19 mouse cellular contexts compared by ENCODE assay signal in the genomic region with DNA sequence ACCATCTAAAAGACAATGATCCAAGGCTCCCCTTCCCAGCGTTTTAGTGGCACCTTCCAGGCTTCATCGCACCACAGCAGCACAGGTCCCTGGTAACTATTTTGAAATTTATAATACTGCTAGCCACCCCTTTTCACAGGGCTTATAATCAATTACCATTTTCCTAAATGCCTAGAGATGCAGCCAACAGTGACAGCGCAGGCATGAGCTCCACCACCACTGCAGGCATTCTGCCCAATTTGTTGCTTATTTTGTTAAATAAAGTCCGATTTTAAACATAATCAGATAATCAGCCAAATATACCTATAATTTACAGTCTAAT. TPM values are rescaled to one million over a fixed set of nuclear protein-coding genes. Genes with fewer than 3 reads are reported as not detected.
DNase-seq lines count a peak whose midpoint lies in the region; ATAC-seq and TF ChIP-seq lines count a peak whose summit lies in the region.
"Had no signal": no experiment of that assay in that cellular context is flagged by ENCODE, and none has a peak within 500 bp of the region (broad histone marks: within the 10 kb centered on the region; RNA-seq: fewer than 3 reads in every experiment).

No protein-coding gene starts in this region.

- no peaks in the 10 kb centered on the region for H3K9me3 ChIP-seq in lung, embryonic 14.5 days (ENCODE audit: low read depth, low read length)
- no peaks in the 10 kb centered on the region for H3K9me3 ChIP-seq in lung, embryonic 16.5 days (ENCODE audit: control insufficient read depth, low read length)
- no peaks in the 10 kb centered on the region for H3K9me3 ChIP-seq in neural tube, embryonic 12.5 days
- no peaks in the 10 kb centered on the region for H3K9me3 ChIP-seq in neural tube, embryonic 15.5 days (replicated peaks)
- H3K9me3 ChIP-seq: embryonic facial prominence, embryonic 10.5 days; embryonic facial prominence, embryonic 12.5 days; G1E had no signal

- H3K27ac ChIP-seq in lung, embryonic 14.5 days (ENCODE audit: low read depth), result no peak overlapping the region
- 0 out of 2 replicates have a peak overlapping the region, but pooled peaks have one; percentile 52 for H3K27ac ChIP-seq in lung, embryonic 16.5 days (ENCODE audit: low read length)
- H3K27ac ChIP-seq in neural tube, embryonic 12.5 days, result no peak overlapping the region
- H3K27ac ChIP-seq in neural tube, embryonic 15.5 days (replicated peaks), result no peak overlapping the region
- H3K27ac ChIP-seq: embryonic facial prominence, embryonic 10.5 days; embryonic facial prominence, embryonic 12.5 days had no signal

- no peak overlapping the region for H3K4me2 ChIP-seq in lung, embryonic 14.5 days
- H3K4me2 ChIP-seq in lung, embryonic 16.5 days (ENCODE audit: low read depth, low read length), result 0 out of 2 replicates have a peak overlapping the region, but pooled peaks have one; percentile 6
- H3K4me2 ChIP-seq in neural tube, embryonic 12.5 days (replicated peaks), result no peak overlapping the region
- no peak overlapping the region for H3K4me2 ChIP-seq in neural tube, embryonic 15.5 days
- H3K4me2 ChIP-seq: embryonic facial prominence, embryonic 12.5 days had no signal

- no peak for TF ChIP-seq POLR2A in lung, adult 2 months (IDR thresholded peaks at IDR 0.05; ENCODE audit: borderline replicate concordance, extremely low read depth, low read depth, low read length)

- H3K27me3 ChIP-seq in lung, embryonic 14.5 days (ENCODE audit: insufficient read depth, low read length), result peaks cover 4% of the 10 kb centered on the region; the same call in 1 of the 2 replicates
- H3K27me3 ChIP-seq in lung, embryonic 16.5 days (ENCODE audit: control insufficient read depth, insufficient read depth, low read depth, low read length), result peaks cover 12% of the 10 kb centered on the region
- H3K27me3 ChIP-seq in neural tube, embryonic 12.5 days (replicated peaks), result no peaks in the 10 kb centered on the region
- H3K27me3 ChIP-seq in neural tube, embryonic 15.5 days (replicated peaks), result no peaks in the 10 kb centered on the region
- H3K27me3 ChIP-seq: CH12.LX, Patski had no signal

- ATAC-seq in lung, embryonic 14.5 days (ENCODE audit: insufficient read depth), result no peak
- no peak for ATAC-seq in lung, embryonic 16.5 days (ENCODE audit: low read depth)
- peak; percentile 71 for ATAC-seq in neural tube, embryonic 12.5 days (ENCODE audit: low FRiP score, low read depth)
- ATAC-seq in neural tube, embryonic 15.5 days (ENCODE audit: low FRiP score), result no peak
- ATAC-seq: activated CD4-positive, CD25-positive, alpha-beta regulatory T cell, adult 4 months; CD4-positive, CD25-positive, alpha-beta regulatory T cell, adult 4 months; forebrain, embryonic 14.5 days; forebrain, embryonic 16.5 days; Patski had no signal

- no peaks in the 10 kb centered on the region for H3K36me3 ChIP-seq in lung, embryonic 14.5 days (ENCODE audit: insufficient read depth)
- no peaks in the 10 kb centered on the region for H3K36me3 ChIP-seq in lung, embryonic 16.5 days (ENCODE audit: control insufficient read depth, insufficient read depth, low read length)
- no peaks in the 10 kb centered on the region for H3K36me3 ChIP-seq in neural tube, embryonic 12.5 days
- no peaks in the 10 kb centered on the region for H3K36me3 ChIP-seq in neural tube, embryonic 15.5 days
- H3K36me3 ChIP-seq: embryonic facial prominence, embryonic 10.5 days; embryonic facial prominence, embryonic 12.5 days had no signal

- peak; percentile 32 for DNase-seq in lung, embryonic 14.5 days
- DNase-seq in lung, adult 2 months, result no peak
- no peak for DNase-seq in lung, postnatal 4 days
- DNase-seq: cerebellum, adult 11-12 months; cerebellum, adult 2 months; cerebellum, adult 9-10 months; cerebellum, postnatal 25 days had no signal

- H3K4me1 ChIP-seq in lung, embryonic 14.5 days (ENCODE audit: insufficient read depth), result 0 out of 2 replicates have a peak, but pooled peaks cover 2% of the 10 kb centered on the region
- no peaks in the 10 kb centered on the region; the same call in 1 of the 2 replicates for H3K4me1 ChIP-seq in lung, adult 2 months (ENCODE audit: control insufficient read depth, insufficient read depth, low read length)
- H3K4me1 ChIP-seq in lung, embryonic 16.5 days (replicated peaks; ENCODE audit: control insufficient read depth, insufficient read depth, low read length), result no peaks in the 10 kb centered on the region; the same call in 1 of the 2 replicates
- H3K4me1 ChIP-seq in neural tube, embryonic 12.5 days, result peaks cover 17% of the 10 kb centered on the region
- H3K4me1 ChIP-seq in neural tube, embryonic 15.5 days, result peaks cover 8% of the 10 kb centered on the region
- H3K4me1 ChIP-seq: embryonic facial prominence, embryonic 10.5 days; embryonic facial prominence, embryonic 12.5 days had no signal

- no peak overlapping the region for H3K9ac ChIP-seq in lung, embryonic 14.5 days
- H3K9ac ChIP-seq in lung, embryonic 16.5 days (ENCODE audit: low read length), result no peak overlapping the region
- no peak overlapping the region for H3K9ac ChIP-seq in neural tube, embryonic 12.5 days
- no peak overlapping the region for H3K9ac ChIP-seq in neural tube, embryonic 15.5 days (replicated peaks)
- H3K9ac ChIP-seq: embryonic facial prominence, embryonic 12.5 days had no signal

- H3K4me3 ChIP-seq in lung, embryonic 14.5 days (ENCODE audit: low read depth, low read length), result no peak overlapping the region
- no peak overlapping the region for H3K4me3 ChIP-seq in lung, adult 2 months (replicated peaks; ENCODE audit: extremely low read depth, low read depth, low read length)
- no peak overlapping the region for H3K4me3 ChIP-seq in lung, embryonic 16.5 days (ENCODE audit: low read length)
- H3K4me3 ChIP-seq in neural tube, embryonic 12.5 days, result no peak overlapping the region
- H3K4me3 ChIP-seq in neural tube, embryonic 15.5 days (replicated peaks), result no peak overlapping the region
- H3K4me3 ChIP-seq: embryonic facial prominence, embryonic 10.5 days; embryonic facial prominence, embryonic 12.5 days had no signal

- no peak for TF ChIP-seq CTCF in lung, embryonic 14.5 days (IDR thresholded peaks at IDR 0.05; ENCODE audit: low read depth)
- no peak for TF ChIP-seq CTCF in lung, adult 2 months (IDR thresholded peaks at IDR 0.05; ENCODE audit: insufficient read depth, low read length)

- 55% methylated on average over 4 of the region's 4 CpGs for WGBS in lung, embryonic 14.5 days
- 77% methylated on average over 4 of the region's 4 CpGs for WGBS in lung, adult 2 months
- WGBS in lung, embryonic 16.5 days, result 62% methylated on average over 4 of the region's 4 CpGs
- WGBS in neural tube, embryonic 12.5 days, result 38% methylated on average over 4 of the region's 4 CpGs
- WGBS in neural tube, embryonic 15.5 days, result 31% methylated on average over 4 of the region's 4 CpGs

RNA-seq across cellular contexts. Expression of gene Skap2, which starts 13.2 kb away (rescaled TPM):
- polyA plus RNA-seq in lung, embryonic 14.5 days (2014; fragmentation: Nextera tagmentation; extraction: Ambion mirVana), result 61.2 and 67.4 TPM in 2 replicates
- 13.7 and 25.4 TPM in 2 replicates for polyA plus RNA-seq in lung, adult 2 months (2012; rRNA removed)
- 68.7 and 71.7 TPM in 2 replicates for polyA plus RNA-seq in lung, embryonic 16.5 days (2015; fragmentation: Nextera tagmentation; extraction: Ambion mirVana)
- polyA plus RNA-seq in neural tube, embryonic 12.5 days (2016; fragmentation: Nextera tagmentation; extraction: Ambion mirVana), result 57.3 and 60.8 TPM in 2 replicates
- 29.5 and 30.1 TPM in 2 replicates for polyA plus RNA-seq in neural tube, embryonic 15.5 days (2015; fragmentation: Nextera tagmentation; extraction: Ambion mirVana)
